Mouse (Mus musculus) E14TG2a.4 (cell line): ENCODE measurements around the gene Slc38a4.

Source experiments
- CTCF ChIP-seq: conservative IDR thresholded peaks from 2 replicates; pipeline ENCODE4 v1.5.1; 2014; ENCODE audit warnings: low read length
- NANOG ChIP-seq: IDR thresholded peaks from 2 replicates; pipeline ENCODE4 v1.6.1; 2014; ENCODE audit warnings: borderline replicate concordance, low read length, mixed read lengths
- POU5F1 ChIP-seq: IDR thresholded peaks from 2 replicates; pipeline ENCODE4 v1.6.1; 2014; ENCODE audit warnings: low read length, borderline replicate concordance

DNA sequence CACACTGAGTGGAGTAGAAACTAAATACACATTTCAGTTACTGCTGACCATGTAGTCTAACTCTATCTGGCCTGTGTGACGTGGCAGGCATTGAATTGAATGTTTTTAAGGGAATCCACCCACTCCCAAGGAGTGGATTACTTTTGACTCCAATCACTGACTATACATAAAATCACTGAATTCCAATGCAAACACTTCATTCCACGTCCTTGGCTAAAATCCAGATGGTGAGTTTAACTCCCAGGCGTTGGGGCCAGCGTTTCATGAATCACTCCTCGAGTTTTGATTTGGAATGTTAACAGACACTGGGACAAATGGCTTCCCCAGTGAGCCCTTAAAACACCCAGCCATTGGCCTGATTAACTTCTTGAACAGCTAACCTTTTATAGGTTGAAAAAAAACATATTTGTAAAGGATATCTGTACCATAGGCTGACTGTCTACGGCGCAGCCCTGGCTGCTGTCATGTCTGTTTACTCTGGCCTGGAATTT lies 13.7 kb downstream of the Slc38a4 start:
- no peak for TF ChIP-seq CTCF
- no peak for TF ChIP-seq POU5F1
- no peak for TF ChIP-seq NANOG
